Mouse (Mus musculus): ENCODE measurements around the gene Tcp10c. TPM values are rescaled to one million over a fixed set of nuclear protein-coding genes. Genes with fewer than 3 reads are reported as not detected.
A peak's percentile ranks its signal among the peaks of the same experiment; 100 is the strongest.
"Not testable (repeated sequence)": the region's sequence is repeated elsewhere in the genome, so short reads cannot be mapped to it uniquely, and the experiment has no call there.

The Tcp10c gene
- polyA plus RNA-seq, 1 experiment from 2014 or later, result not detected

GRCm38 (mm10) chr17:13424321-13424720 lies 69.9 kb downstream of the Tcp10c start:
- not testable (repeated sequence) for H3K27me3 ChIP-seq (ENCODE audit: control insufficient read depth, insufficient read depth, low read length); H3K9me3 ChIP-seq (ENCODE audit: control insufficient read depth, low read length); ATAC-seq (ENCODE audit: insufficient number of reproducible peaks, low FRiP score, low TSS enrichment, low read depth); H3K4me2 ChIP-seq (ENCODE audit: low read depth, severe bottlenecking); DNase-seq (ENCODE audit: low spot score); H3K4me1 ChIP-seq (ENCODE audit: control insufficient read depth, insufficient read depth, low read length); H3K36me3 ChIP-seq (ENCODE audit: control insufficient read depth, insufficient read depth, low read length); H3K27ac ChIP-seq (replicated peaks; ENCODE audit: low read depth, low read length); H3K9ac ChIP-seq (ENCODE audit: low read length); H3K4me3 ChIP-seq (ENCODE audit: low read depth, low read length)
- WGBS, result 86% methylated on average over 6 of the region's 6 CpGs

DNA sequence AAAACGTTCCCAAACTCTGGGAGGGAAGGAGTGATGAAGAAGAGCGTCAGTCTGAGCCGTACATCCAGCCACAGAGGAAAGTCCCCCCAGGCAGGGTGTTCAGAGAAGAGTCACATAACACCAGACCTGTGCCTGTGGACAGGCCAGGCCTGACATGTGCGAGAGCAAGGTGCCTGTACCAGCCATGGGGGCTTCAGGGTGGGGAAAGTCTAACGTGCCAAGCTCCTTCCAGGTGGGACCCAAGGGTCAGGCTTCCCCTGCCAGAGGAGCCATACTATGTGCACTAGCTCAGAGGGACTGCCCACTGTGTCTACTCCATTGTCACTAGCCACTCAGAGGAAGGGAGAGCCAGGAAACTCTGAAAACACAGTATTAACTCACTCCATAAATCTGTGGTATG lies 71.3 kb downstream of the Tcp10c start:
- ATAC-seq (ENCODE audit: insufficient number of reproducible peaks, low FRiP score, low TSS enrichment, low read depth), result 0 out of 2 replicates have a peak, but pooled peaks have one; percentile 19
- H3K27me3 ChIP-seq (ENCODE audit: control insufficient read depth, insufficient read depth, low read length); H3K4me3 ChIP-seq (ENCODE audit: low read depth, low read length); H3K36me3 ChIP-seq (ENCODE audit: control insufficient read depth, insufficient read depth, low read length); H3K4me2 ChIP-seq (ENCODE audit: low read depth, severe bottlenecking); H3K9ac ChIP-seq (ENCODE audit: low read length); H3K4me1 ChIP-seq (ENCODE audit: control insufficient read depth, insufficient read depth, low read length); H3K9me3 ChIP-seq (ENCODE audit: control insufficient read depth, low read length); DNase-seq (ENCODE audit: low spot score); H3K27ac ChIP-seq (replicated peaks; ENCODE audit: low read depth, low read length): not testable (repeated sequence)
- 84% methylated on average over 2 of the region's 5 CpGs for WGBS

DNA sequence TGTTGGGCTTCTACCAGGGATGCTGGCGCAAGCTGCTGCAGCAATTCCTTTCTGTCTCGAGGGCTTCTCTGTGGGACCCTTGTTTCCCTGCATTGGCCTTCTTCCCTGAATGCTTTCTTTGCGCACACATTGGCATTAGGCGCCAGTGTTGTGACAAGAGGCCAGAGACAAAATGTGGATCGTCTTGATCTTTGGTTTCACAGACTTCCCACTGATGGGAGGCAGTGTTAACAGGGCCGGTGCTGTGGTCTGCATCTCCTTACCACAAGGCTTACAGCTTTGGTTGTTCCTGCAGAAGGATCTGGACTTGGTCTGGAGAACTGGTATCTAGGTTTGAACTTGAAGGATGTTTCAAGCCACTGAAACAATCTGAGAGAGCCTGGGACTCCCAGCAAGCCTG lies 72.1 kb downstream of the Tcp10c start:
- DNase-seq (ENCODE audit: low spot score); H3K4me1 ChIP-seq (ENCODE audit: control insufficient read depth, insufficient read depth, low read length); H3K9me3 ChIP-seq (ENCODE audit: control insufficient read depth, low read length); H3K27ac ChIP-seq (replicated peaks; ENCODE audit: low read depth, low read length); H3K4me2 ChIP-seq (ENCODE audit: low read depth, severe bottlenecking); H3K9ac ChIP-seq (ENCODE audit: low read length); ATAC-seq (ENCODE audit: insufficient number of reproducible peaks, low FRiP score, low TSS enrichment, low read depth); H3K27me3 ChIP-seq (ENCODE audit: control insufficient read depth, insufficient read depth, low read length); H3K4me3 ChIP-seq (ENCODE audit: low read depth, low read length); H3K36me3 ChIP-seq (ENCODE audit: control insufficient read depth, insufficient read depth, low read length): not testable (repeated sequence)
- 82% methylated on average over 3 of the region's 6 CpGs for WGBS

Other genes starting within 250 kb of the Tcp10c start
- not detected in 2 replicates for gene Unc93a, start 222.8 kb upstream of the Tcp10c start, polyA plus RNA-seq (2014; fragmentation: Nextera tagmentation; extraction: Ambion mirVana)
- gene Smok2a, start 133.4 kb upstream of the Tcp10c start, polyA plus RNA-seq (2014; fragmentation: Nextera tagmentation; extraction: Ambion mirVana), result not detected in 2 replicates
- not detected in 2 replicates for gene Smok2b, start 124.3 kb upstream of the Tcp10c start, polyA plus RNA-seq (2014; fragmentation: Nextera tagmentation; extraction: Ambion mirVana)